Mouse (Mus musculus): ENCODE results near the gene Tmem51. TPM values are rescaled to one million over a fixed set of nuclear protein-coding genes. Genes with fewer than 3 reads are reported as not detected.

Tmem51 gene
- total RNA-seq, 2 experiments from 2014 or later: 6.1 to 7.6 TPM

GRCm38 (mm10) chr4:142081631-142082283 lies 2.3 kb downstream of the Tmem51 start:
- peak in 1 of 2 experiments; percentile 56 for DNase-seq (ENCODE audit: low spot score in 2 of 2)

DNA sequence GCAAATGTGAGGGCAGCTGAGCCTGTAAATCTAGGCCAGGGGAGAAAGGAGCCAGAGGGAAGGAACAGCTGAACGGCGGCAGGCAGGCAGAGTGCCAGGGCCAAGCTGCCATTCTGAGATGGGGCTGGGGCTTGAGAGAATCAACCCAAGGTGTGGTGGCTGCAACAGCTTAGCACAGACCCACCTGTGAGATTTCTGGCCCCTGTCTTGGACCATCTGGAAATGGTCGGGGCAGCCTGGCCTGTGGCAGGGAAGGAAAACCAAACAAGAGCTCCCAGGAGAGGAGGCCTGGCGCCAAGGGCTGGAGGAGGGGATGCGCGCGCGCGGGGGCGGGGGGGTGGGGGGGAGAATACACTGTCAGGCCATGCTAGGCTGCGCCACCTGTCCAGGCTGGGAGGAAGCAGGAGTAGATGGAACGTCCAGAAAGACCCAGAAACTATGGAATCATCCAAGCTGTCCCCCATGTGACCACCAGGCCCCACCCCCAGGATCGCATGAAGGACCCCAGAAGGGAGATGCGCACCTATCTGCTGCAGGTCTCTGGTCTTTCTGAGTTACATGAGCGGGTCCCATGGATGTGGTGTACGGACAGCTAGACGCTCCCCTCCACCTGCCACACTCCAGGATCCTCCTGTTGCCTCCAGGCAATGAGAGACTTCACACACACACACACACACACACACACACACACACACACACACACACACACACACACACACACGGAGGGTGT lies 3.0 kb downstream of the Tmem51 start:
- DNase-seq (ENCODE audit: low spot score in 2 of 2): peak; percentile 41 to 76

DNA sequence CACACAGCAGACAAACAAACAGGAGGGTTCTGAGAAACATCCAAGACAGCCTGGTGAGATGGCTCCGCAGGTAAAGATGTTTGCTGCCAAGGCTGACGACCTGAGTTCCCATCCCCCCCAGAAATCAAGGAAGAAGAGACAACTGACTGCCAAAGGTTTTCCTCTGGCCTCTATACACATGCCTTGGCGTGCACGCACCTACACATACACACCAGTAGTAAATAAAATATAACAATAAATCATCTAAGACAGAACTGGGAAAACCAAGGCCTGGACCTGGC lies 3.7 kb downstream of the Tmem51 start:
- no peak for DNase-seq (ENCODE audit: low spot score in 2 of 2)

DNA sequence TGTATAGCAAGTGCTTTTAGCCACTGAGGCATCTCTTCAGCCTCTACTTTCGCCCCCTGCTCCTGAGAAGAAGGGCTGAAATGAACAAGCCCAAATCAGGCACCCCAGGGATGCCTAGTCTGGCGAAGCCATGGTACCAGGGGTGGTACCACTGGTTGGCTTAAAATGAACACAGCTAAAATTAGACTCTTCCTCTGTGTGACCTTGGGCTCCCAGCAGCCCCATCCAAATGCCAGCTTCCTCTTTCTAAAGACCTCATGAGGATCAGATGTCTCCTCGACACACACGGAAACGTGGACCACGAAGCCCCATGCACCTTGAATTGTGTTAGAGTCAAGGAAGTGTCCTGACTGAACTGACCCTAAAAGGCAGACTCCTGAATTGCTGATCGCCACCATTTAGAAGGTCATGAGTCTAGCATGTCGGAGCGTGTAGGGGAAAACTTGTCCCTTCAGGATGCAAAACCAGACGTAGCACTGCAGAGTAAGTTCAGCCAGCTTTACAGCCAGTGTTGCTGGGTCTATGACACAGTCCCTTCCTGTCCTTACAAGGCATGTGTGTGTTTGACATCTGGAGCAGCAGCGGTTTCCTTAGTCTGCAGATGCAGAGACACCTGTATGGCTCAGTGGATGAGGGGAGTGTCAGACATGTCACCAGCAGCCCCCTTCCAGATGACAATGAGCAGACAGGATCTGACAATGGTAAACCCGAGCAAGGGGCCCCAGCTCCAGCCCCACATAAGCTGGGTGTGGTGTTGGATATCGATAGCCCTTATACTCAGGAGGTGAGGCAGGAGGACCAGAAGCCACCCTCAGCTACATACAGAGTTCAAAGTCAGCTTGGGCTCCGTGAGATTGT lies 4.2 kb downstream of the Tmem51 start:
- DNase-seq (ENCODE audit: low spot score in 2 of 2): no peak

GRCm38 (mm10) chr4:142077572-142078271 lies 6.4 kb downstream of the Tmem51 start:
- peak in 1 of 2 experiments; percentile 43 for DNase-seq (ENCODE audit: low spot score in 2 of 2)

DNA sequence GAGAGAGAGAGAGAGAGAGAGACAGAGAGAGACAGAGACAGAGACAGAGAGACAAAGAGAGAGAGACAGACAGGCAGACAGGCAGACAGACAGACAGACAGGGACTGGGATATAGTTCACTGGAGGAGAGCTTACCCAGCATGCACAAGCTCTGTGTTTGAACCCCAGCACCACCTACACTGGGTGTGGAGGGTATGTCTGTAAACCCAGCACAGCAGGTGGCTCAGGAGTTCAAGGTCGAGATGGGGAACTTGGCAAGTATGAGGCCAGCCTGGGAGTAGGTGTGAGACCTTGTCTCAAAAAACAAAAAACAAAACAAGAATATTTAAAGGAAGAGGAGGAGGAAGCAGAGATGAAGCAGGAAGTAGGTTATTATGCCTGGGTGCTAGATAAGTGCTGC lies 7.2 kb downstream of the Tmem51 start:
- DNase-seq (ENCODE audit: low spot score in 2 of 2): no peak

GRCm38 (mm10) chr4:142075931-142076330 lies 8.2 kb downstream of the Tmem51 start:
- no peak for DNase-seq (ENCODE audit: low spot score in 2 of 2)

DNA sequence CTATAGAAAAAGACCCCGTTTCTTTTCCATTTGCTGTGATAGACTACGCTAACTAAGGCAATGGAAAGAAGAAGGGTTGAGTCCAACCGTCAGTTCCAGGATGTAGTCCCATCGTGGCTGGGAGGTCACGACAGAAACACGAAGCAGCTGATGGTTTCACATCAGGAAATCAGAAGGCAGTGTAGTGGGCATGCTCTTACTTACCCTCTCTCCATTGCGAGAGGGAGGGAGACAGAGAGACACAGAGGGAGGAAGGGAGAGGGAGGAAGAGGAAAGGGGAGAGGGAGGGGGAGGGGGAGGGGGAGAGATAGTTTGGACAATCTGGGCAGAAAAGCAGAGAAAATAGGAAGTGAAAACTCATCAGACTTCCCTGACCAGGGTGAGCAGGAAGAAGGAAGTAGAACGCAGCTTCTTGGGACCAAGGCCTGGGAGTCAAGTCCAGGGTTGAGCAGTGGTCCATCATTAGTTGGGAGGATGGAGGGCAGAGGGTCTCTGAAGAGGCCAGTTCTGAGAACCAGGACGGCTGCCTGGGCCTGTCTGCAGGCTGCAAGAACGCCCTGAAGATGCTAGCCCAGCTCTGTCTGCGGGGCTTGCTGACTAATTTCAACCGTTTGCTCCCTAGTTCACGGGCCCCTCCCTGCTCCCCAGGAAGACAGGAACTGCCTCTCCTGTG lies 9.9 kb downstream of the Tmem51 start:
- DNase-seq (ENCODE audit: low spot score in 2 of 2): no peak

DNA sequence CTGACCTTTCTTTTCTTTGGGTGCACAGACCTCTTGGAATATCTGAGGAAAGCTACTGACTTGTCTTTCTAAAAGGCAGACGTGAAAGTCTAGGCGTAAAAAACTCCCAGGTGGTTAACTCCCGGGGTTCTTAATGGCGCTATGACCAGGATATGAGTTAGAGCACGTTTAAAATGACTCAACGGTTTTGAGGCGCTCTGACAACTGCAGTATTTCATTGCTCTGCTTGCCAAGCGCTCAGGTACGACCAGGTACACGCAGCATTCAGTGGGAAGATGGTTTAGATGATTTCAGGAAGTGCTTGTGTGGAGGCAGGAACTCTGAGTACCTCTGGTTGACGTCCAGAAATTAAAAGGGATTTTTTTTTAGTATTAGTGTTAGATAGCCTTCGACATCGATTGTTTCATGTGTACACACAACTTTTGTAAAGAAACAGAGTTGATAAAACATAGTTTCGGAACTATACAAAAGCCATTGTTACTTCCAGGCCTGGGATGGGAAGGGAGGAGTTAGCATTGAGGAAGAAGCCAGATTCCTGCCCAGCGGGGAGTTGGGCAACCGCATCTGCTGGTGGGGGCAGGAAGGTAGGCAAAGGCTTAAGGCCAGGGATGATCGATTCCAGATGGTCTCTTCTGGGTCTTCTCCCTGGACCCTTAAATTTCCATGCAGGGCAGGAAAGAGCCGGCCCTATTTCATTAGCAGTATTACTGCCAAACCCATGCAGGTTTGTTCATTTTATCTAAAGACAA lies 12.7 kb downstream of the Tmem51 start:
- DNase-seq (ENCODE audit: low spot score in 2 of 2): no peak

- DNase-seq (ENCODE audit: low spot score in 2 of 2): no peak
These were observed 13.3 kb downstream of the Tmem51 start for GRCm38 (mm10) chr4:142070840-142071239.

DNA sequence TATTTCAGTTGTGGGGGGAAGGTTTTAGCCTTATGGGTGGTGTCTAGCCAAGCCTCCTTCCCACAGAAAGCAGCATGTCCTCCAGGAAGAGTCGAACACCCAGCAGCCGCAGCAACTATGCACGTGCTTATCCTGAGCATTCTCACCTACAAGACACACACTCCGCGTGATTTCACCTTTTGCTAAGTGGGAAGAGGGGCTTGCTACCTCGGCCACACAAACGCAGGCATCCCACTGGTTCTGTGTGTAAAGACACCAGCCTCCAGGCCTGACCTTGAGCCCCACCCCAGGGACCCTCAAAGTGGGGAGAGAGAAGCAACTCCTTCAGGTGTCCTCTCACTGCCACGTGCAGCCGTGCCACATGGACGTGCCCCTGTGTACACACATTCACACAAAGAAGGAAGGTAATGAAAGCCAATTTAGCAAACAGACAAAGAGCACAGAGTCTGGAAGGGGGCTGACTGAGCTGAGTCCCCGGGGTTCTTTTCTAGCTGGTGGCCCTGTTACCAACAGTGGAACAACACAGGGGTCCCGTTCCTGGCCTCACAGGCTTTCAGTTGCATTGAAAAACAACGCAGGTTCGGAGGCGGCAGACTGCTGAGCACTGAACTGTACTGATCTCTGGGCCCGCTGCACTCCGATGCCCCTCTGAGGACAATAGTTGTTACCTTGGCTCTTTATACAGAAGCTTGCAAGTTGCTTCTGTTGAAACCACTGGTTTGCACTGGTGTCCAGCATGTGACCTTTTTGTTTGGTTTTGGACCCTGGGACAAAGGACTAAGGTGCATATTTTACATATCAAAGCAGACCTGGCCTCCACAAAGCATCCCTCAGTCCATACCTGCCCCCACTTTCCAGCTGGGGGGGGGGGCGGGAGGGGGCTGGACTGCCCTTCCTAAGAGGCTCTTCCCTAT lies 14.9 kb downstream of the Tmem51 start:
- no peak for DNase-seq (ENCODE audit: low spot score in 2 of 2)

DNA sequence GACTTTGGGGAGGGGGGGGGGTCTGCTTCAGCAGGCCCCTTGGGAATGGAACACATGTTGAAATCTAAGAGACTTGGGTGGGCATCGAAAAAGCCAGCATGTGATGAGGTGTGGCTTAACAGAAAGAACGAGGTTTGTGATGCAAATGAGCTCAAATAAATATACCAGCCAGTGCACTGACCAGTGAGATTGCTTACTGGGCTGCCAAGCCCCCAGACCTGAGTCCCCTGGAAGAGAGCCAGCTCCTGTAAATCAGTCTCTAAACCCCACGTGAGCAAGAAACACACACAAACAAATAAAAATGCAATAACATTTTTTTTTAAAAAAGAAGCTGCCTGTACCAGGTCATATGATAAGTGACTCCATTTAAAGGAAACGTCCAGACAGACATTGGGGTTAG lies 17.5 kb downstream of the Tmem51 start:
- DNase-seq (ENCODE audit: low spot score in 2 of 2): no peak

DNA sequence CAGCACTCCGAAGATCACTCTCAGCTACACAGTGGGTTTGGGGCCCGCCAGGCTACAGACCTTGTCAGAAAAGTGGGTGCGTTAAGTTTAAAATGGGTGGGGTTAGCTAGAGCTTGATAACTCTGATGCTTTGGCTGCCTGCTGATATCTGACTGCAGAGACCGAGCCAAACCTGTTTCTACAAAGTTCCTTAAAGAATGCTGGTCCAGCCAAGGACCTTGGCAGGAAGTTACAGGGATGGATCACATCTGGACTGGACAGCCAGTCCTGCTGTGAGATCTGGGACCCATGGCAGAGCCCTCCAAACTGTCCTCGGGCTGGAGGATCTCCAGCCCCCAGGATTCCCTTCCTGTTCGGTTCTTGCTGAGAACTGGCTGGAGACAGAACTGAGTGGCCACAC lies 18.3 kb downstream of the Tmem51 start:
- DNase-seq (ENCODE audit: low spot score in 2 of 2): no peak

DNA sequence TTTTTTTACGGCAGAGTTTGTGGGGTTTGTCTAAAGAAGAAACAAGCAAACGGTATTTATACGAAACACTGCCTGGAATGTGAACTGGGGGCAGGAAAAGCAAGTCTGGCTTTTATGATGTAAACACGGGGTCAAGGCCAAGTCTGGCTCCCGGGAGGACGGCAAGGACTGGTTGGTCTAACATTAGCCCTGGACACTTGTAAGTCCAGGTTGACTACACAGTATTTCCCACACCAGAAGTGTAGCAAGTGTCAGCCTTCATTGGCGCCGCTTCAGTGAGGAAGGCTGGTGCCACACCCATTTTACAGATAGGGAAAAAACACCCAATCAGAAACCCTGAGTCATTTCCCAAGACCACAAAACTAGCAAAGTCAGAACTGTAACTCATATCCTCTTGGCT lies 18.8 kb downstream of the Tmem51 start:
- peak in 1 of 2 experiments; percentile 50 for DNase-seq (ENCODE audit: low spot score in 2 of 2)

DNA sequence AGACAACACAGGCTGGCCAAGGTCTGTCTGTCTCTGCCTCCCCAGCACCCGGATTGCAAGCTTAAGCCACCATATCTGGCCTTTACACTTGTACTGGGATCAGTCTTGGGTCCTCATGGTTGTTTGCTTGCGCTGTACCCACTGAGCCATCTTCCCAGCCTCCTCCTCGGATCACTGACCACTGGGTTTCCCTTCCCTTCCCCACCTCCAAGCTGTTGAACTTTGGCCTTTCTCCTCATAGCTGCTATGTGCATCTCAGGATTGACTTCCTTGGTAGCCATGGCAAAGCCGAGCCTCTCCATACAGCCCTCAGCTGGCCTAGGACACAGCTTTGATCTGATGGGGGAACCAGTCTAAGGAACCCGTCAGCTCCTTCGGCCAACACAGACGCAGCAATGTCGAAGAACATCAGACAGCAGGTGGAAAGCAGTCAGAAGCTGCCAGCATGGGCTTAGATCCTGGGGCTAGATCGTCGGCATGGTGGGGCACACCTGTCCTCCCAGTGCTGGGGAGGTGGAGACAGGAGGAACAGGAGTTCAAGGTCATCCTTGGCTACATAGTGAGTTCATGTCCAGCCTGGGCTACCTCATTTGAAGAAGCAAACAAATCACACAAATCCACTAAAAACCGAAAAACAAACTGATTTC lies 19.4 kb downstream of the Tmem51 start:
- no peak for DNase-seq (ENCODE audit: low spot score in 2 of 2)

DNA sequence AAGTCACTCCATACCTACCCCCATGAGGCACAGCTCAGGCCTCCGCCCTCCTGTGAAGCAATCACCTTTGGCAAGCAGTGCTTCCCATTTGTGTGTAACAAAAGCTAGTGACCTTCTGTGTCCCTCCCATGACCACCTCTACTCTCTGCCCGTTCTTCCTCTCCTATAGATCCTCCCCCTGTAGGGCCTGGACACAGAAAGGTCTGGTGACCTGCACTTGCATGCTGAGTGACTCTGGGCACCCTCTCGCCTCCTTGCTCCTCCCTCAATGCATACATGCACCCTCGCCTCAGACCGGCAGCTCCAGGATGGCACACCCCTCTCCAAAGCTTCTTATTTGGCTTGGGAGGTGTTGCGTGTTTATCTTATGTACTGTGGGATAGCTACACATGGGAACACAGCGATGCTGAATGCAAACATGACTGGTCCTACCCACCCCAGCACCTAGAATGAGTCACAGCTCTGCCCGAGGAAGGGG lies 21.0 kb downstream of the Tmem51 start:
- DNase-seq (ENCODE audit: low spot score in 2 of 2): no peak

GRCm38 (mm10) chr4:142061485-142062240 lies 22.4 kb downstream of the Tmem51 start:
- no peak for DNase-seq (ENCODE audit: low spot score in 2 of 2)
